In genomic region chr9:65195982-65196737, GRCm38 (mm10) we compare ENCODE assay signal across 7 mouse cellular contexts. TPM values are rescaled to one million over a fixed set of nuclear protein-coding genes. Genes with fewer than 3 reads are reported as not detected.
DNase-seq lines count a peak whose midpoint lies in the region; ATAC-seq and TF ChIP-seq lines count a peak whose summit lies in the region.

No protein-coding gene starts in this region.

- H3K9me3 ChIP-seq in heart, embryonic 15.5 days (replicated peaks): no peaks in the 10 kb centered on the region
- H3K9me3 ChIP-seq in liver, postnatal 0 days (ENCODE audit: low read length): no peaks in the 10 kb centered on the region
- H3K9me3 ChIP-seq in stomach, embryonic 16.5 days (replicated peaks; ENCODE audit: control insufficient read depth, low read length): no peaks in the 10 kb centered on the region

- H3K9ac ChIP-seq in heart, embryonic 15.5 days: peak overlapping the region; percentile 46
- H3K9ac ChIP-seq in liver, postnatal 0 days (replicated peaks): peak overlapping the region; percentile 49
- peak overlapping the region; percentile 53 for H3K9ac ChIP-seq in stomach, embryonic 16.5 days (ENCODE audit: low read length)

- peak overlapping the region; percentile 42 for H3K4me2 ChIP-seq in heart, embryonic 15.5 days
- H3K4me2 ChIP-seq in liver, postnatal 0 days (ENCODE audit: low read depth, low read length): peak overlapping the region; percentile 44
- peak overlapping the region; percentile 38 for H3K4me2 ChIP-seq in stomach, embryonic 16.5 days (ENCODE audit: low read depth, low read length)

- peak overlapping the region; percentile 90 for H3K27ac ChIP-seq in thymus, adult 2 months (ENCODE audit: control insufficient read depth, insufficient read depth, low read length)
- H3K27ac ChIP-seq in brown adipose tissue, adult 24 weeks (replicated peaks; ENCODE audit: low read depth, low read length): peak overlapping the region; percentile 74
- peak overlapping the region; percentile 96 for H3K27ac ChIP-seq in heart, embryonic 15.5 days
- peak overlapping the region; percentile 89 for H3K27ac ChIP-seq in liver, postnatal 0 days (ENCODE audit: low read depth)
- H3K27ac ChIP-seq in stomach, embryonic 16.5 days (ENCODE audit: low read length): peak overlapping the region; percentile 95

- no peak for TF ChIP-seq POLR2A in thymus, adult 2 months (IDR thresholded peaks at IDR 0.05; ENCODE audit: control insufficient read depth, extremely low read depth, insufficient read depth, low read length, poor library complexity)

- no peak for TF ChIP-seq CTCF in thymus, adult 2 months (IDR thresholded peaks at IDR 0.05; ENCODE audit: borderline replicate concordance, control insufficient read depth, extremely low read depth, insufficient read depth, low read length, poor library complexity)
- no peak for TF ChIP-seq CTCF in liver, postnatal 0 days (IDR thresholded peaks at IDR 0.05; ENCODE audit: low read depth)

- H3K27me3 ChIP-seq in thymus, adult 2 months (ENCODE audit: control insufficient read depth, insufficient read depth, low read length): no peaks in the 10 kb centered on the region
- no peaks in the 10 kb centered on the region for H3K27me3 ChIP-seq in heart, embryonic 15.5 days
- no peaks in the 10 kb centered on the region for H3K27me3 ChIP-seq in liver, postnatal 0 days (ENCODE audit: insufficient read depth, low read length)
- H3K27me3 ChIP-seq in stomach, embryonic 16.5 days (ENCODE audit: control insufficient read depth, insufficient read depth, low read length): no peaks in the 10 kb centered on the region

- peak; percentile 79 for ATAC-seq in heart, embryonic 15.5 days (replicated peaks; ENCODE audit: insufficient number of reproducible peaks, insufficient read depth, low FRiP score, low read depth)
- ATAC-seq in liver, postnatal 0 days: peak; percentile 85
- peak; percentile 88 for ATAC-seq in stomach, embryonic 16.5 days (ENCODE audit: insufficient read depth, low FRiP score)

- 12% methylated on average over 9 of the region's 9 CpGs for WGBS in thymus, adult 2 months
- 4% methylated on average over 9 of the region's 9 CpGs for WGBS in heart, embryonic 15.5 days
- WGBS in liver, postnatal 0 days (ENCODE audit: insufficient replicate concordance): 4% methylated on average over 9 of the region's 9 CpGs
- 2% methylated on average over 9 of the region's 9 CpGs for WGBS in stomach, embryonic 16.5 days

- H3K4me1 ChIP-seq in thymus, adult 2 months (replicated peaks; ENCODE audit: control insufficient read depth, insufficient read depth, low read length): peaks cover 17% of the 10 kb centered on the region
- H3K4me1 ChIP-seq in brown adipose tissue, adult 24 weeks (ENCODE audit: control insufficient read depth, insufficient read depth, insufficient read length, low read length): peaks cover 33% of the 10 kb centered on the region
- peaks cover 36% of the 10 kb centered on the region for H3K4me1 ChIP-seq in heart, embryonic 15.5 days (replicated peaks)
- peaks cover 62% of the 10 kb centered on the region for H3K4me1 ChIP-seq in liver, postnatal 0 days (ENCODE audit: insufficient read depth)
- peaks cover 25% of the 10 kb centered on the region for H3K4me1 ChIP-seq in stomach, embryonic 16.5 days (ENCODE audit: control insufficient read depth, insufficient read depth, low read length)

- peak; percentile 23 for DNase-seq in thymus, adult 2 months
- no peak for DNase-seq in thymus, adult 18-20 months
- DNase-seq in liver, postnatal 0 days: peak; percentile 46
- DNase-seq in adrenal gland, adult 2 months: no peak

- no peaks in the 10 kb centered on the region for H3K36me3 ChIP-seq in thymus, adult 2 months (ENCODE audit: control insufficient read depth, insufficient read depth, low read length)
- H3K36me3 ChIP-seq in heart, embryonic 15.5 days: no peaks in the 10 kb centered on the region
- H3K36me3 ChIP-seq in liver, postnatal 0 days (replicated peaks; ENCODE audit: insufficient read depth, low read length): no peaks in the 10 kb centered on the region
- no peaks in the 10 kb centered on the region for H3K36me3 ChIP-seq in stomach, embryonic 16.5 days (ENCODE audit: control insufficient read depth, insufficient read depth, low read length)

- TF ChIP-seq EP300 in liver, postnatal 0 days (IDR thresholded peaks at IDR 0.05; ENCODE audit: low read depth): peak; percentile 83; the same call in 1 of the 2 replicates

- no peak overlapping the region for H3K4me3 ChIP-seq in thymus, adult 2 months (ENCODE audit: control insufficient read depth, insufficient read depth, low read length)
- peak overlapping the region; percentile 8; the same call in 1 of the 2 replicates for H3K4me3 ChIP-seq in brown adipose tissue, adult 24 weeks (ENCODE audit: insufficient read depth, low read depth, low read length)
- H3K4me3 ChIP-seq in heart, embryonic 15.5 days: peak overlapping the region; percentile 18; the same call in 1 of the 2 replicates
- 0 out of 2 replicates have a peak overlapping the region, but pooled peaks have one; percentile 4 for H3K4me3 ChIP-seq in liver, postnatal 0 days (ENCODE audit: low read depth, low read length)
- H3K4me3 ChIP-seq in stomach, embryonic 16.5 days (replicated peaks; ENCODE audit: low read length): peak overlapping the region; percentile 19

RNA-seq across cellular contexts. Expression of gene Parp16, which starts 1.0 kb away (rescaled TPM):
- polyA plus RNA-seq in thymus, adult 2 months (2012; rRNA removed): 9.3 and 17.1 TPM in 2 replicates
- 11.9 and 16.2 TPM in 2 replicates for polyA plus RNA-seq in brown adipose tissue, adult 24 weeks (2012; ENCODE audit: insufficient read depth, insufficient read length, missing spikeins)
- 5.3 and 5.8 TPM in 2 replicates for polyA plus RNA-seq in heart, embryonic 15.5 days (2015; fragmentation: Nextera tagmentation; extraction: Ambion mirVana)
- polyA plus RNA-seq in liver, postnatal 0 days (2015; fragmentation: Nextera tagmentation; extraction: Ambion mirVana): 11.7 and 12.0 TPM in 2 replicates
- polyA plus RNA-seq in stomach, embryonic 16.5 days (2015; fragmentation: Nextera tagmentation; extraction: Ambion mirVana): 7.5 and 7.6 TPM in 2 replicates
- 10 to 100 TPM; 13.5 to 22.3 TPM for total RNA-seq in adrenal gland, adult 2 months (2021)
- polyA plus RNA-seq in adrenal gland, adult 2 months (2012; rRNA removed): 41.9 and 49.8 TPM in 2 replicates

RNA-seq across cellular contexts. Expression of gene Igdcc3, which starts 55.2 kb away (rescaled TPM):
- polyA plus RNA-seq in thymus, adult 2 months (2012; rRNA removed): 0.07 and 0.13 TPM in 2 replicates
- not detected in 2 replicates for polyA plus RNA-seq in brown adipose tissue, adult 24 weeks (2012; ENCODE audit: insufficient read depth, insufficient read length, missing spikeins)
- polyA plus RNA-seq in heart, embryonic 15.5 days (2015; fragmentation: Nextera tagmentation; extraction: Ambion mirVana): 0.19 and 0.71 TPM in 2 replicates
- polyA plus RNA-seq in liver, postnatal 0 days (2015; fragmentation: Nextera tagmentation; extraction: Ambion mirVana): not detected in 2 replicates
- polyA plus RNA-seq in stomach, embryonic 16.5 days (2015; fragmentation: Nextera tagmentation; extraction: Ambion mirVana): 0.44 and 0.55 TPM in 2 replicates
- total RNA-seq in adrenal gland, adult 2 months (2021): 1 to 10 TPM; 1.1 to 1.4 TPM
- 2.6 and 4.8 TPM in 2 replicates for polyA plus RNA-seq in adrenal gland, adult 2 months (2012; rRNA removed)

Comparison
In these comparisons a context has a peak if more than half of its experiments do, and no peak if none do; other contexts are left out.
1. DNase-seq: peak in thymus, adult 2 months (single experiment) and liver, postnatal 0 days (single experiment); none in thymus, adult 18-20 months (0 of 2) and adrenal gland, adult 2 months (single experiment).
2. Peak in every context shown above with its lines, with median percentiles within 50 percentile points of each other: H3K27ac ChIP-seq, ATAC-seq, H3K4me2 ChIP-seq and H3K9ac ChIP-seq.